Mouse (Mus musculus) olfactory bulb, adult 2 months (tissue): ENCODE results near the gene Grk5.

Experiments used
- CTCF ChIP-seq: fragments of 200-500 bp; IDR thresholded peaks from 2 replicates; pipeline ENCODE4 v1.5.1; 2012; ENCODE audit warnings: low read depth, mild to moderate bottlenecking, low read length, moderate library complexity; ENCODE audit not compliant: insufficient read depth
- POLR2A ChIP-seq: fragments of 200-500 bp; IDR thresholded peaks from 2 replicates; pipeline ENCODE4 v1.6.1; 2012; ENCODE audit warnings: mild to moderate bottlenecking, low read depth, low read length, moderate library complexity; ENCODE audit not compliant: insufficient read depth

GRCm38 (mm10) chr19:60872272-60872671, 17.3 kb upstream of the Grk5 start:
- no peak for TF ChIP-seq CTCF
- no peak for TF ChIP-seq POLR2A
